Mouse (Mus musculus): ENCODE measurements around the gene Adamts2. TPM values are rescaled to one million over a fixed set of nuclear protein-coding genes. Genes with fewer than 3 reads are reported as not detected.

The Adamts2 gene
- total RNA-seq, 2 experiments from 2014 or later = 9.9 to 12.1 TPM

- no peak for DNase-seq (ENCODE audit: low spot score in 2 of 2)
These were observed 69.5 kb downstream of the Adamts2 start for GRCm38 (mm10) chr11:50671376-50671775.

- no peak for DNase-seq (ENCODE audit: low spot score in 2 of 2)
These were observed 70.0 kb downstream of the Adamts2 start for GRCm38 (mm10) chr11:50671820-50672310.

- DNase-seq (ENCODE audit: low spot score in 2 of 2) = no peak
These were observed 71.0 kb downstream of the Adamts2 start for GRCm38 (mm10) chr11:50672866-50673265.

GRCm38 (mm10) chr11:50673525-50674250, 71.8 kb downstream of the Adamts2 start:
- DNase-seq (ENCODE audit: low spot score in 2 of 2) = no peak

GRCm38 (mm10) chr11:50674390-50674789, 72.5 kb downstream of the Adamts2 start:
- no peak for DNase-seq (ENCODE audit: low spot score in 2 of 2)

- no peak for DNase-seq (ENCODE audit: low spot score in 2 of 2)
These were observed 76.8 kb downstream of the Adamts2 start for GRCm38 (mm10) chr11:50678650-50679049.

- no peak for DNase-seq (ENCODE audit: low spot score in 2 of 2)
These were observed 80.1 kb downstream of the Adamts2 start for GRCm38 (mm10) chr11:50681940-50682339.

GRCm38 (mm10) chr11:50683821-50684220, 81.9 kb downstream of the Adamts2 start:
- no peak for DNase-seq (ENCODE audit: low spot score in 2 of 2)

- DNase-seq (ENCODE audit: low spot score in 2 of 2) = no peak
These were observed 86.7 kb downstream of the Adamts2 start for GRCm38 (mm10) chr11:50688584-50688983.

GRCm38 (mm10) chr11:50689672-50690071, 87.8 kb downstream of the Adamts2 start:
- no peak for DNase-seq (ENCODE audit: low spot score in 2 of 2)

GRCm38 (mm10) chr11:50699971-50700370, 98.1 kb downstream of the Adamts2 start:
- DNase-seq (ENCODE audit: low spot score in 2 of 2) = no peak

- DNase-seq (ENCODE audit: low spot score in 2 of 2) = no peak
These were observed 98.6 kb downstream of the Adamts2 start for GRCm38 (mm10) chr11:50700496-50700895.

- DNase-seq (ENCODE audit: low spot score in 2 of 2) = no peak
These were observed 101.5 kb downstream of the Adamts2 start for GRCm38 (mm10) chr11:50703397-50703796.

- no peak for DNase-seq (ENCODE audit: low spot score in 2 of 2)
These were observed 102.6 kb downstream of the Adamts2 start for GRCm38 (mm10) chr11:50704511-50704910.

GRCm38 (mm10) chr11:50707259-50707658, 105.4 kb downstream of the Adamts2 start:
- DNase-seq (ENCODE audit: low spot score in 2 of 2) = no peak

GRCm38 (mm10) chr11:50713610-50714202, 111.8 kb downstream of the Adamts2 start:
- DNase-seq (ENCODE audit: low spot score in 2 of 2) = no peak

- no peak for DNase-seq (ENCODE audit: low spot score in 2 of 2)
These were observed 113.2 kb downstream of the Adamts2 start for GRCm38 (mm10) chr11:50715091-50715490.

- DNase-seq (ENCODE audit: low spot score in 2 of 2) = peak; percentile 11 to 18
These were observed 115.6 kb downstream of the Adamts2 start for GRCm38 (mm10) chr11:50717381-50717897.

- no peak for DNase-seq (ENCODE audit: low spot score in 2 of 2)
These were observed 117.0 kb downstream of the Adamts2 start for GRCm38 (mm10) chr11:50718862-50719261.

- DNase-seq (ENCODE audit: low spot score in 2 of 2) = no peak
These were observed 118.5 kb downstream of the Adamts2 start for GRCm38 (mm10) chr11:50720421-50720820.

GRCm38 (mm10) chr11:50720856-50721550, 119.1 kb downstream of the Adamts2 start:
- no peak for DNase-seq (ENCODE audit: low spot score in 2 of 2)

GRCm38 (mm10) chr11:50725595-50725994, 123.7 kb downstream of the Adamts2 start:
- DNase-seq (ENCODE audit: low spot score in 2 of 2) = no peak

Measured in left cerebral cortex, adult 18-20 months (tissue).